Mouse (Mus musculus) macrophage (primary cell): ENCODE measurements around the gene Fam168a. TPM values are rescaled to one million over a fixed set of nuclear protein-coding genes. Genes with fewer than 3 reads are reported as not detected.
"Not testable (repeated sequence)": the region's sequence is repeated elsewhere in the genome, so short reads cannot be mapped to it uniquely, and the experiment has no call there.

Experiments used
- H3K27ac ChIP-seq: fragments of 350-480 bp; formaldehyde crosslinking; 2 replicates; pipeline ENCODE4 v1.9.0; 2021
- H3K36me3 ChIP-seq: fragments of 350-480 bp; formaldehyde crosslinking; 2 replicates; pipeline ENCODE4 v1.9.0; 2021; ENCODE audit errors: inconsistent target
- H3K4me3 ChIP-seq: fragments of 350-480 bp; formaldehyde crosslinking; 2 replicates; pipeline ENCODE4 v1.9.0; 2021; ENCODE audit errors: inconsistent target
- H3K79me2 ChIP-seq: fragments of 350-480 bp; formaldehyde crosslinking; 2 replicates; pipeline ENCODE4 v1.9.0; 2021; ENCODE audit errors: inconsistent target
- WGBS: methylation state at CpG from one replicate; pipeline ENCODE4 v1.1.7; 2026; ENCODE audit warnings: inconsistent platforms; ENCODE audit not compliant: missing documents; 5-methylcytosine and 5-hydroxymethylcytosine counted together
- polyA plus RNA-seq: library from polyadenylated mRNA; stranded (reverse); fragments of 250-400 nt; gene quantifications from 3 replicates; pipeline ENCODE4 v1.2.4, GENCODE M21; 2018; ENCODE audit warnings: inconsistent platforms

The Fam168a gene
- polyA plus RNA-seq, 1 experiment from 2014 or later: 27.2 TPM

- H3K79me2 ChIP-seq: no peaks in the 10 kb centered on the region
- 50% methylated on average over 7 of the region's 7 CpGs for WGBS
- no peak overlapping the region for H3K4me3 ChIP-seq
- no peaks in the 10 kb centered on the region for H3K36me3 ChIP-seq
- H3K27ac ChIP-seq: no peak overlapping the region
These were observed 26.8 kb downstream of the Fam168a start for GRCm38 (mm10) chr7:100733051-100733813.

DNA sequence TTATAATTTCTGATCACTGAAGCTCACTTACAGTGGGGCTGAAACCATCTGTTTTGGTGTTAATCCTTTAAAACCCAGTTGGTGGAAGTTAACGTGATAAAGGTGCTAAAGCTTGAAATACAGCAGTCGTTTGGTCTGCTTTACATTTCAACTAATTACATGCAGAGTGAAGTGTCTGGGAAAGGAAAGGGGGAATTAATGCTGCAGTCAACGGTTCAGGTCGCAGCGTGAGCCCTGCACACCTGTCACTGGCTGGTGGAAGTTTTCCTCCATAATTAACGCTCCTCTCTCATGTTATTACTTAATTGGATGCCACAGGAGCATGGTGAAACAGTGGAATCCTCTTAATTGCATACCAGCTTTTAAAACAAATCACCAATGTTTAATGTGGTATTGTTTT is 27.8 kb downstream of the Fam168a start:
- Histone ChIP-seq H3K79me2 (no peaks in the 10 kb centered on the region), H3K27ac (no peak overlapping the region), H3K36me3 (no peaks in the 10 kb centered on the region), H3K4me3 (no peak overlapping the region)
- 92% methylated on average over 6 of the region's 6 CpGs for WGBS

GRCm38 (mm10) chr7:100734905-100735304 is 28.5 kb downstream of the Fam168a start:
- not testable (repeated sequence) for H3K4me3 ChIP-seq, H3K27ac ChIP-seq, H3K79me2 ChIP-seq, H3K36me3 ChIP-seq
- WGBS: no CpG with 5 or more reads among the region's 2 CpGs

DNA sequence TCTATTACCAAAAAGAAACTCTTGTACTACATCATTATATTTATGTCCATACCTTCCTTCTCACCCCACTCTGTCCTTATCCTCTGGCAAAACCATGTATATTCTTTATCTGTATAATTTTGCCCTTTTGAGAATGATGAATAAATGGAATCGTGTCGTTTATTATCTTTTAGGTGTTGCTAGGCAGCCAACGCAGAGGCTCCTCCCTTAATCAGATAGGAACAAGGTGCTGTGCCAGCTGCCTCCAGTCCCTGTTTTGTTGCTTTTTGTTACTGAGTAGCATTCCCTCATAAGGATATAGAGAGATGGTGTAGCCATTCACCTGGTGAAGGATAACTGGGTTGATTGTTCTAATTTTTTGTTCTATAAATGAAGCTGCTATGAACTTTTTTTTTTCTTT is 29.7 kb downstream of the Fam168a start:
- 98% methylated on average over 3 of the region's 3 CpGs for WGBS
- no peaks in the 10 kb centered on the region for H3K79me2 ChIP-seq

DNA sequence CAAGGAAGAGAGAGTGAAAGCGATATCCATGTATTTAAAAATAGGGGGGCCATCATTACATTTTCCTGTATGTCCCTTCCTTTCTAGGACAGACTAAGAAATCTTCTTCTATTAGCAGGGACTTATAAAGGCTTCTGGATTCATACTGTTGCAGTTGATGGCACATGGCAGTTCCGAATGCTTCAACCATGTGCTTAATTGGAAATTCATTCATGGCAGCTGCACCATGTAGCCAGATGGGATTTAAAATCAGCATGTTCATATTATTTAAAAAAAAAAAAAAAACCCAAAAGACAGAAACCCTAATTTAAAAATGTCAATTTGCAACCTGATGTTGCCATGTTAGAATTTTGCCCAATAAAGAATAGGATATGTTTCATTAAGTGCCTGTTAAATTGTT is 37.9 kb downstream of the Fam168a start:
- WGBS: 100% methylated on average over 2 of the region's 2 CpGs
- no peak overlapping the region for H3K27ac ChIP-seq
- no peaks in the 10 kb centered on the region for H3K36me3 ChIP-seq
- H3K79me2 ChIP-seq: no peaks in the 10 kb centered on the region
- H3K4me3 ChIP-seq: no peak overlapping the region

More for the DNA sequence above, 29.7 kb downstream of the Fam168a start:
- Histone ChIP-seq H3K36me3 (no peaks in the 10 kb centered on the region), H3K4me3 (no peak overlapping the region), H3K27ac (no peak overlapping the region)

- WGBS: 56% methylated on average over 2 of the region's 2 CpGs
- H3K4me3 ChIP-seq: no peak overlapping the region
- H3K27ac ChIP-seq: no peak overlapping the region
- no peaks in the 10 kb centered on the region for H3K79me2 ChIP-seq
- H3K36me3 ChIP-seq: no peaks in the 10 kb centered on the region
These were observed 43.7 kb downstream of the Fam168a start for GRCm38 (mm10) chr7:100750101-100750500.

- no peak overlapping the region for H3K27ac ChIP-seq
- H3K79me2 ChIP-seq: no peaks in the 10 kb centered on the region
- 94% methylated on average over 7 of the region's 7 CpGs for WGBS
- no peaks in the 10 kb centered on the region for H3K36me3 ChIP-seq
- H3K4me3 ChIP-seq: no peak overlapping the region
These were observed 52.3 kb downstream of the Fam168a start for GRCm38 (mm10) chr7:100758718-100759117.

- Histone ChIP-seq H3K36me3 (no peaks in the 10 kb centered on the region), H3K79me2 (no peaks in the 10 kb centered on the region), H3K4me3 (no peak overlapping the region), H3K27ac (no peak overlapping the region)
These were observed 56.3 kb downstream of the Fam168a start for GRCm38 (mm10) chr7:100762726-100763125.

GRCm38 (mm10) chr7:100767568-100767967 is 61.1 kb downstream of the Fam168a start:
- no peak overlapping the region for H3K4me3 ChIP-seq
- no peaks in the 10 kb centered on the region for H3K79me2 ChIP-seq
- H3K36me3 ChIP-seq: no peaks in the 10 kb centered on the region
- H3K27ac ChIP-seq: no peak overlapping the region
- WGBS: 91% methylated on average over 3 of the region's 3 CpGs

- H3K36me3 ChIP-seq: no peaks in the 10 kb centered on the region
- H3K4me3 ChIP-seq: no peak overlapping the region
- no peak overlapping the region for H3K27ac ChIP-seq
- H3K79me2 ChIP-seq: no peaks in the 10 kb centered on the region
- 91% methylated on average over 3 of the region's 3 CpGs for WGBS
These were observed 61.6 kb downstream of the Fam168a start for GRCm38 (mm10) chr7:100768009-100768408.

DNA sequence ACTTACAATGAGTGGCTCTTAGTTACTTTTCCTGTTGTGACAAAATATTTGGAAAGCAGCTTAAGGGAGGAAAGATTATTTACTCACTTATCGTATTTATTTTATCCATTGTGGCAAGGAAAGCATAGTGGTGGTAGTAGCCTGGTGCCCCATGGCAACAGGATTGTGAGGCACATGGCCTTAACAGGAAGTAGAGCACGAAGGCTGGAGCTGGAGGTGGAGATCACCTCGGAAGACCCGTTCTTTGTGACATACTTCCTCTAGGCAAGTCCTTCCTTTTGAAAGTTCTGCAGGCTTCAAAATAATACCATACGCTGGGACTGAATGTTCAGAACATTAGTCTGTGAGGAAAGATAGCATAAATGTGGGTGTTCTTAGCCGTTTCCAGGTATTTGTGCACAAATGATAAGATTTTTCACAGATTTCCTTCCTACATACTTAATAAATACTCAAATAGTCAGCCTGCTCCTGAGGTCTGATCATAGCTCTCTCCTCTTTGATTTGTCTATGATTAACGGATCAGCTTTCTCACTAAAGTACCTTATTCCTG is 63.2 kb downstream of the Fam168a start:
- Histone ChIP-seq H3K79me2 (no peaks in the 10 kb centered on the region), H3K36me3 (no peaks in the 10 kb centered on the region)
- WGBS: 72% methylated on average over 7 of the region's 7 CpGs

DNA sequence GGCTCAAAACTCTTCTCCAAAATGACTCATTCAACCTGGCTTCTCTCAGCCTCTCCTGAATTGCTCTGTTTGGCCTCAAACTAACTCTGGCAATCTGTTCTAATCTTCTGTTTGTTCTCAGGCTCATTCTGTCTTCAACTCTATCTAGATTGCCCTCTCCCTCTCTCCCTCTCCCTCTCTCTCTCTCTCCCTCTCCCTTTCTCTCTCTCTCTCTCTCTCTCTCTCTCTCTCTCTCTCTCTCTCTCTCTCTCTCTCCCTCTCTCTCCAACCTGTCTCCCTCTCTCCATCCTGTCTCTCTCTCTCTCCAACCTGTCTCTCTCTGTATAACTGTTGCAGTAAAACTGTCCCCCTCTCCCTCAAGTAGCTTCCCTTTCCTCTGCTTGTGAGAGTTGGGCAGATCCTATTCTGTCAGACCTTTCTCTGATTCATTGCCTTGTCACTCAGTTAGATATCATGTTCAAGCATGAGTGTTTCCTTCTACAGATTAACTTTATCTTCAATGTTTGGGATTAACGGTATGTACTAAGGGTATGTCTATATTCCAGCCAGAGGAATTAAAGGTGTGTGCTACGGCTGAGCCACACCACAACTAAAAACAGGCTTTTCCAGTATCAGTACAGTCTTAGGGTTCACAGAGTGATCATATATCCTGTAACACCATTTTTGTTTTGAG is 64.4 kb downstream of the Fam168a start:
- Histone ChIP-seq H3K4me3 (no peak overlapping the region), H3K79me2 (no peaks in the 10 kb centered on the region), H3K27ac (no peak overlapping the region), H3K36me3 (no peaks in the 10 kb centered on the region)
- 100% methylated on average over 2 of the region's 2 CpGs for WGBS

More for the DNA sequence above, 63.2 kb downstream of the Fam168a start:
- Histone ChIP-seq H3K27ac (no peak overlapping the region), H3K4me3 (no peak overlapping the region)

DNA sequence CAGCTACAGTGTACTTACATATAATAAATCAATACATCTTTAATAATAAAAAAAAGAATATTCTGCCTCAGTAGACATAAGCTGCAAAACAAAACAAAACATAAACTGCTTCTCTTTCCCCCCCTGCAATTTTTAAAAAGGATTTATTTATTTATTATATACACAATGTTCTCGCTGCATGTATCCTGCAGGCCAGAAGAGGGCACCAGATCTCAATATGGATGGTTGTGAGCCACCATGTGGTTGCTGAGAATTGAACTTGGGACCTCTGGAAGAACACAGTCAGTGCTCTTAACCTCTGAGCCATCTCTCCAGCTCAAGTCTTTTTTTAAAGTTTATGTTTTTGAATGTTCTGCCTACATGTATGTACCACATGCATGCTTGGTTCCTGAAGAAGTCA is 67.8 kb downstream of the Fam168a start:
- no peaks in the 10 kb centered on the region for H3K79me2 ChIP-seq
- no peak overlapping the region for H3K27ac ChIP-seq
- H3K4me3 ChIP-seq: no peak overlapping the region
- WGBS: 86% methylated on average over 1 of the region's 1 CpGs
- no peaks in the 10 kb centered on the region for H3K36me3 ChIP-seq

DNA sequence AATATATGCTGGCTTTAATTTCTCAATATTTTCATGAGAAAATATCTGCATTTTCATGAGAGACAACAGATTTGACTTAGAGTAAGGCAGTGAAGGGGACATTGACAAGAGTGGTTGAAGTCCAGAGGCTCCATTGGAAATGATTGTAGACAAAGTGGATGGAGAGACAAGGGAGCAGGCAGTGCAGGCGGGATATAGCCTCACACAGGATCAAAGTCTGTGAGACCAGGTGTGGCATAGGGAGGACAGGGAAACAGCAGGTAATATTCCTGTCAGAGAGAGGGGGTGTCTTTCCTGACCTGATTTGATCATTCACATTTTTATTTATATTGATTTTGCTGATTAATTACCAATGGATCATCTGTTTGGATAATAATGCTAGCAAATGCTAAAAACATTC is 69.4 kb downstream of the Fam168a start:
- Histone ChIP-seq H3K27ac (no peak overlapping the region), H3K4me3 (no peak overlapping the region), H3K79me2 (no peaks in the 10 kb centered on the region), H3K36me3 (no peaks in the 10 kb centered on the region)
- no CpG with 5 or more reads among the region's 1 CpGs for WGBS

- Histone ChIP-seq H3K36me3 (no peaks in the 10 kb centered on the region), H3K4me3 (no peak overlapping the region), H3K27ac (no peak overlapping the region), H3K79me2 (no peaks in the 10 kb centered on the region)
- 30% methylated on average over 7 of the region's 7 CpGs for WGBS
These were observed 73.8 kb downstream of the Fam168a start for GRCm38 (mm10) chr7:100780192-100780591.
